Mouse (Mus musculus): Measurements from ENCODE around the gene Dnah17.
A peak's percentile ranks its signal among the peaks of the same experiment; 100 is the strongest.

The Dnah17 gene

DNA sequence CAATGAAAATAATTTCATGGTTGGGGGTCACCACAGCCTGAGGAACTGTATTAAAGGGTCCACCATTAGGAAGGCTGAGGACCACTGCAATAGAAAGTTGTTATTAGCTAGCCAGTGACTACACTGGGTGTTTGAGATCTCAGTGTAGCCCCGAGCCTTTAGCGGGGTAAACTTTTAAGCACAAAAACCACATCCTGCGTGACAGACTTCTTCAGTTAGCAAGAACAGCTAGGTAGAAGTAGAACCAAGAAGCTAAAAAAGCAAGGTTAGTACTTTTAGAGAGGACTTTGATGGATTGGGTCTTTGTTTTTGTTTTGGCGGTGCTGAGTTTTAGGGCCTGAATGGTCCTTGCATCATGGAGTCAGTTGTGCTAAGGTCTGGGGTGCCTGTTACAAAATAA is 13.3 kb upstream of the Dnah17 start:
- DNase-seq (ENCODE audit: low spot score in 2 of 2) = no peak

DNA sequence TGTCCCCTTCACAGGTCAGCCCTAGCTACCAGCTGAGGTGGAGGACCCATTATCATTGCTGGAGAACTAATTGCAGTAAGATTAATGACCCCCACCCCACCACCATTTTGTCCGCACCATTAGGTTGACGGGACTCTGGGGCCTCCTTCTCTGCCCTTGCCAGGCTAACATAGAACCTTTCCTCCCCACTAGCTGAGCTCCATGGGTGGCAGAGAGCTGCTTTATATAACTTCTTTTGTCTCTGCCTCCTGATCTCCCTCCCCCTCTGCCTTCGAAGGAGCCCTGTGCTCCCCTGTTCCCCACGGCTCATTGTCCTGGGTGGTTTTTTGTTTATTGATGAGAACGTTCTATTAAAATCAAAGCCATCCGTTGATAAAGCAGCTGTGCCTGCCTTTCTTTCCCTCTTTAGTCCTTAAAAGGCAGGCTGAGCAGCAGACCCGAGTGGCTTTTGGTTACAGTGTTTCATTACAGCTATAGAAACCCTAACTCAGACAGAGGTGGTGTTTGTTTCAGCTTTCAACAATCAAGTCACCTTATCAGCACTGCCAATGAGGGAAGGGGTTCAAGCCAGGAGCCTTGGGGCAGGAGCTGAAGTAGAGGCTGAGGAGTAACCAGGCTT is 12.2 kb upstream of the Dnah17 start:
- no peak for DNase-seq (ENCODE audit: low spot score in 2 of 2)

- DNase-seq (ENCODE audit: low spot score in 2 of 2) = no peak
Measured at GRCm38 (mm10) chr11:118140771-118141565, 10.5 kb upstream of the Dnah17 start.

DNA sequence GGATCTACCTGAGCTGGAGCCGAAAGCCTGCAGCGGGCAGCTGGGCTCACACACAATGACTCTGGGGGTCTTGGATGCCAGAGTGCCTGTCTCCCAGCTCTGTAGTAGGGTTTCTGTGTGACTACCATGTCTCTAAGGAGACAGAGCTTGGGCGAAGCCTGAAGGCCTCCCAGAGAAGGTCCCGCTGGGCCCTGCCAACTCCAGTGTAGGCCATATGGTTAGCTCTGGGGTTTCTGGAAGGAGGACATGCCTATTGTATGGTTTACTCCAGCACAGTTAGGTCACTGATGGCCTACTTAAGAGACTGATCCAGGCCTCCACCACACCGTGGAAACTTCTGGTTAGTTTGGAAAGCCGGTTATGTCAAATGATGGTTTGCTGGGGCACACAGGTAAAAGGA is 7.9 kb upstream of the Dnah17 start:
- DNase-seq (ENCODE audit: low spot score in 2 of 2) = no peak

- DNase-seq (ENCODE audit: low spot score in 2 of 2) = no peak
Measured at GRCm38 (mm10) chr11:118136172-118136632, 5.8 kb upstream of the Dnah17 start.

- no peak for DNase-seq (ENCODE audit: low spot score in 2 of 2)
Measured at GRCm38 (mm10) chr11:118135271-118135670, 4.8 kb upstream of the Dnah17 start.

GRCm38 (mm10) chr11:118133752-118134169 is 3.3 kb upstream of the Dnah17 start:
- no peak for DNase-seq (ENCODE audit: low spot score in 2 of 2)

DNA sequence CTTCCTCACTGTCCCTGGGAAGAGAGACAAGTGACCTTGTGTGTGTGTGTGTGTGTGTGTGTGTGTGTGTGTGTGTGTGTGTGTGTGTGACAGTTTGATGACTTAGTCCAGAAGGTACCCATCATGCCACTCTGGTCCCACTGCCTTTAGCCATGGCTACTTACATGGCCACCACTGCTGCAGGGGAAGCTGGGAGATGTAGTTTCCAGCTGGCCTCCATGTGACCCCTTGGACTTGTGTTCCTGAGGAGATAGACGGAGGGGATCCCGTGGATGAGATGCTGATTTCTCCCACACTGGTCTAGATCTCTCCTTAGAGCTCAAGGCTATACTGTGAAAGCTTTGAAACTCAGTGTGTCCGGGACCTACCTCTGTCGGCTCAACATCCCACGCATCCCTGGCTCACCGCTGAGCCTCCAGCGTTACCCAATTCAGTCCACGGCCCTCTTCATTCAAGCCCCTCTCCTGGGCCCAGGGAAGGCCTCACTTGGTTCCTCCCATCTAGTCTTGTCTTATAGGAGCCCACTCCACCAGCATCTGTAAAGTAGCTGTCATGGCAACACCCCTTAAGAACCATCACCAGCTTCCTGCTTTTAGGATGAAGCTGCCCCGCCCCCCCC is 2.8 kb upstream of the Dnah17 start:
- DNase-seq (ENCODE audit: low spot score in 2 of 2) = no peak

- DNase-seq (ENCODE audit: low spot score in 2 of 2) = no peak
Measured at GRCm38 (mm10) chr11:118132136-118132535, 1.7 kb upstream of the Dnah17 start.

GRCm38 (mm10) chr11:118129812-118130211 is 622 bp downstream of the Dnah17 start:
- no peak for DNase-seq (ENCODE audit: low spot score in 2 of 2)

DNA sequence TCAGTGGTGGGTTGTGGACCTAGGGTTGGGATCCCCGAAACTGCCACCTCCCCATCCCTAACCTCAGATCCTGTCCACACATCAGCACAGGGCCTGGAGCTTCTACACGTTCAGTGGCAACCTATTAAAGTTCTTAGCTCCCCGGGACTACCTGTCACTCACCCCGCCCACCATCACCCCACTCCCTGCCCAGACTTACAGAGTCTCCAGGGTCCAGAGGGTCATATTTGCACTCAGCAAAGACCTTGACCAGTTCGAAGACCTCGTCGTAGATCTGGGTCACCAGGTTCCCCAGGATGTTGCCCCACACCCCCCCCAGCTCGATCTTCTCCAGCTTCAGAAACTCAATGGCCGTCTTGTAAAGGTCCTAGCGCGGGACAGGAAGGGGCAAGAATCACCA is 8.8 kb downstream of the Dnah17 start:
- DNase-seq (ENCODE audit: low spot score in 2 of 2) = no peak

DNA sequence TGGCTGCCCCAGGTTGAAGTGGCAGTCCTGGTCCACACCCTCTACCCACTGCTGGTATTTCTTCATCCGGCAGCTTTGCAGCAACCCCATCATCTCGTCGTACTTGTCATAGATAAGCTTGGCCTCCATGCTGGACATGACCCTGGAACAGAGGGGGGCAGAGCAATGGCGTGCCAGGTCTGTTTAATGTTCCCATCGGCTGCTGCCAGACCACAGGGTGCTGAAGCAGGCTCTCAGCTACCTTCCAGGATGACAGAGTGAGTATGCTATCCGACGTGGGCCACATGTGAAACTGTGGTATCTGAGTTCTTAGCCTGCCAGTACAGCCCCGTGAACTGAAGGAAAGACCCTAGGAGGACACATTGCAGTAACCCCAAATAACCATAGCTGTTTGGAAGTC is 11.7 kb downstream of the Dnah17 start:
- DNase-seq (ENCODE audit: low spot score in 2 of 2) = no peak

GRCm38 (mm10) chr11:118114581-118115110 is 15.8 kb downstream of the Dnah17 start:
- peak in 1 of 2 experiments; percentile 40 for DNase-seq (ENCODE audit: low spot score in 2 of 2)

GRCm38 (mm10) chr11:118113516-118114205 is 16.8 kb downstream of the Dnah17 start:
- no peak for DNase-seq (ENCODE audit: low spot score in 2 of 2)

DNA sequence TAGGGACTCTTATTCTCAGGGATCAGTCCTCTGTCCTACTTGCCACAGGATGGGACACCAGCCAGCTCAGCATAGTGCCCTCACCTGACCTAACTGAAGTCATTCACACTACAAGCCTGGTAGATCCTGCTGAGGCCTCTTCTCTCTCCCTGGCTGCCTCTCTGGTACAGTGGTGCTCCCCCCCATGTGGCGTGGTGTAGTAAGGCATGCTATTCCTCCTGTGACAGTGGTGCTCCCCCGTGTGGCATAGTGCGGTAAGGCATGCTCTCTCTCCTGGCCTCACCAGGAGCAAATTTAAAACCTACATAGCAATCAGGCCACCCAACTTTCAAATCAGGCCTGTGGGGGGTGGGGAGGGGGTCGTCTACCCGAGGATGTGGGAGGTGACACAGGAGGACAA is 26.4 kb downstream of the Dnah17 start:
- peak; percentile 64 to 90 for DNase-seq (ENCODE audit: low spot score in 2 of 2)

- no peak for DNase-seq (ENCODE audit: low spot score in 2 of 2)
Measured at GRCm38 (mm10) chr11:118103383-118103782, 27.1 kb downstream of the Dnah17 start.

DNA sequence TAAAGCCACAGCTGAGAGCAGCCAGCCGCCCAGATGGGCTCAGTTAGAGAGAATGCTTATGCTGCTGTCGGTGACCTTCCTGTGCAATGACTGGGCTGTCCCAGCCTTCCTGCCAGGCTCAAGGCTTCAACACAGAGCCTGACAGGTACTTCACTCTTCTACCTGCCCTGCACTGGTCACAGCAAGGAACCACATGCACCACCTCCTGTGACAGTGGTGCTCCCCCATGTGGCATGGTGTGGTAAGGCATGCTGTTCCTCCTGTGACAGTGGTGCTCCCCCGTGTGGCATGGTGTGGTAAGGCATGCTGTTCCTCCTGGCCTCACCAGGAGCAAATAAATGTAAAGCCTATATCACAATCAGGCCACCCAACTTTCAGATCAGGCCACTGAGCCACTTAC is 27.6 kb downstream of the Dnah17 start:
- peak; percentile 87 to 94 for DNase-seq (ENCODE audit: low spot score in 2 of 2)

DNA sequence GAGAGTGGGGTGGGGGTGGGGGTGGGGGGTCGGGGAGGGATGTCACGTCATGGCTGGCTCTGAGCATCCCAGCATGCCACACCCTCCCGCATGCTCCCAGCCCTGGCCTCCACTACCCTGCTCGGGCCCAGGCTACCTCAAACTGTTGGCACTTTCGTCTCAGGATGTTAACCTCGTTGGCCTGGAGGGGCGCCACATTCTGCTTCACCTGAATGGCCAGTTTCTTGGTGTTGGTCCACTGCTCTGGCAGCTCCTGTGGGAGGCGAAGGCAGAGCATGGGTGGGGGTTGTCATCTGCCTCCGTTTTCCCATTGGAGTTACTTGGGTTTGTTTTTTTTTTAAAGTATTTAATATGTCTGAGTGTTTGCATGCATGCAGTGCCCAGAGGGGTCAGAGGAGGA is 29.3 kb downstream of the Dnah17 start:
- no peak for DNase-seq (ENCODE audit: low spot score in 2 of 2)

DNA sequence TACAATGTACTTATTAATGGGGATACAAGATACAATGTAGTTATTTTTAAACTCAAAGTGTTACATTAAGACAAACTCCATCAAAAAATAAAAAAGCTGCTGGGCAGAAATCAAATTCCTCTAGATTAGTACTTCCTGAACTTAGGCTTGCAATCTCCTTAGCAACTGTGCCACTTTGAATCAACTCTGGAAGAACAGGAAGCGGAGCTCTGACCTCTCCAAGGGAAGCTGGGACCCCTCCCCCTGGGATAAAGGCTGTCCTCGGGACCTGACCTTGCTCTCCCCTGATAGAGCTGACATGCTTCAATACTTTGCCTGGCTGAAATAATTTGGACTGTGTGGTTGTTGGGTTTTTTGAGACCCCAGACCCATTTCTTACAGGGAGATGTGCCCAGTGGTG is 33.7 kb downstream of the Dnah17 start:
- no peak for DNase-seq (ENCODE audit: low spot score in 2 of 2)

GRCm38 (mm10) chr11:118095004-118095403 is 35.4 kb downstream of the Dnah17 start:
- no peak for DNase-seq (ENCODE audit: low spot score in 2 of 2)

DNA sequence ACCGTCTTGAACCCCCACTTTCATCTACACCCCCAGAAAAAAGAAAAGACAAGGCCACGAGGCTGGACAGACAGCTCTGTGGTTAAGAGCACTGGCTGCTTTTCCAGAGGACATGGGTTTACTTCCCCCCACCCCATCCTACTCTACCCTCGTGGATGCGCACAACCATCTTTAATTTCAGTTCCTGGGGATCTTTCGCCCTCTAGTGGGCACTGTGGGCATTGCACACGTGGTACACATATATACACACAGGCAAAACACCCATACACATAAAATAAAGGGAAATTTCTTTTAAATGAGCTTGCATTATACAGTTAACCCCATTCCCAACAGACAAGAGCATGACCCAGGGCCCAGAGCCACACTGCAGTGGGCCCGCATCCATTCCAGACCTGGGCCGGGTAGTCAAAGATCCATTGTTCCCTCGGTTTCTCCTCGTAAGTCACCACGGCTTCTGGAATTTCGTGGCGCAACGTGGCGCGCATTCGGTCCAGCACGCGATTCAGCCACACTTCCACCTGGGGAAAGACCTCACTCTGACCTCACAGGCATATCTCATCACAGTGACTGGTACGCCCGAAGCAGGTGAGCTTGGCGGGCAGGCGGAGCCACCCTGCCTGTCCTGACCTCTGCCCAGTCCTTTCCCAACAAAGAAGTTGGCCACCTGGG is 39.3 kb downstream of the Dnah17 start:
- peak in 1 of 2 experiments; percentile 54 for DNase-seq (ENCODE audit: low spot score in 2 of 2)

Data from spleen, postnatal 10 days (tissue).